Mouse (Mus musculus) urinary bladder, postnatal 36 days (tissue): ENCODE measurements around the gene Fuk.
A peak's percentile ranks its signal among the peaks of the same experiment; 100 is the strongest.
"Not testable (repeated sequence)": the region's sequence is repeated elsewhere in the genome, so short reads cannot be mapped to it uniquely, and the experiment has no call there.

Experiments used
- DNase-seq, 2 experiments: peaks; one replicate each; pipeline ENCODE4 v3.0.0; 2022; ENCODE audit warnings: low spot score in 2 of 2, mixed read lengths in 1 of 2

Gene Fuk

GRCm38 (mm10) chr8:110901839-110902578 lies at the start of gene Fuk:
Gene Fuk (minus strand): TSS chr8:110902488.
- peak; percentile 77 to 81 for DNase-seq

GRCm38 (mm10) chr8:110950065-110950484 lies 47.8 kb upstream of the Fuk start:
- no peak for DNase-seq

- no peak for DNase-seq
These were observed 43.4 kb upstream of the Fuk start for GRCm38 (mm10) chr8:110945716-110946115.

GRCm38 (mm10) chr8:110944276-110944876 lies 42.1 kb upstream of the Fuk start:
- DNase-seq = no peak

GRCm38 (mm10) chr8:110941453-110941948 lies 39.2 kb upstream of the Fuk start:
- peak; percentile 73 to 85 for DNase-seq

GRCm38 (mm10) chr8:110940682-110941452 lies 38.6 kb upstream of the Fuk start:
- no peak for DNase-seq

- no peak for DNase-seq
These were observed 36.7 kb upstream of the Fuk start for GRCm38 (mm10) chr8:110938882-110939589.

- DNase-seq = no peak
These were observed 33.9 kb upstream of the Fuk start for GRCm38 (mm10) chr8:110936217-110936616.

GRCm38 (mm10) chr8:110933272-110933671 lies 31.0 kb upstream of the Fuk start:
- no peak for DNase-seq

- no peak for DNase-seq
These were observed 30.2 kb upstream of the Fuk start for GRCm38 (mm10) chr8:110932444-110932843.

- DNase-seq = peak; percentile 25 to 54
These were observed 29.1 kb upstream of the Fuk start for GRCm38 (mm10) chr8:110931176-110931939.

GRCm38 (mm10) chr8:110929672-110930071 lies 27.4 kb upstream of the Fuk start:
- DNase-seq = not testable (repeated sequence)

GRCm38 (mm10) chr8:110929066-110929465 lies 26.8 kb upstream of the Fuk start:
- no peak for DNase-seq

- no peak for DNase-seq
These were observed 26.1 kb upstream of the Fuk start for GRCm38 (mm10) chr8:110928435-110928834.

- no peak for DNase-seq
These were observed 24.4 kb upstream of the Fuk start for GRCm38 (mm10) chr8:110926690-110927089.

GRCm38 (mm10) chr8:110925691-110926140 lies 23.4 kb upstream of the Fuk start:
- no peak for DNase-seq

- DNase-seq = peak; percentile 41 to 51
These were observed 19.4 kb upstream of the Fuk start for GRCm38 (mm10) chr8:110921492-110922230.

- no peak for DNase-seq
These were observed 18.5 kb upstream of the Fuk start for GRCm38 (mm10) chr8:110920773-110921277.

- no peak for DNase-seq
These were observed 17.9 kb upstream of the Fuk start for GRCm38 (mm10) chr8:110920032-110920772.
